Mouse (Mus musculus) hindbrain, postnatal 0 days (tissue): ENCODE measurements around the gene Scd1. TPM values are rescaled to one million over a fixed set of nuclear protein-coding genes. Genes with fewer than 3 reads are reported as not detected.
A peak's percentile ranks its signal among the peaks of the same experiment; 100 is the strongest.

Experiments used
- ATAC-seq: fragments of 200-750 bp; cut with Nextera tagmentation; 2 replicates; pipeline ENCODE4 v1.8.0; 2017; ENCODE audit warnings: mild to moderate bottlenecking, moderate TSS enrichment, moderate library complexity
- DNase-seq: peaks from one replicate; pipeline ENCODE4 v3.0.0-alpha.2; 2015; ENCODE audit warnings: low spot score
- H3K27ac ChIP-seq: fragments of 300-500 bp; sonication (generic); 2 replicates; pipeline ENCODE4 v1.5.1; 2014; ENCODE audit warnings: mild to moderate bottlenecking
- H3K27me3 ChIP-seq: fragments of 300-500 bp; sonication (generic); 2 replicates; pipeline ENCODE4 v1.6.1; 2014; ENCODE audit warnings: low read length, mixed read lengths; ENCODE audit not compliant: insufficient read depth
- H3K36me3 ChIP-seq: fragments of 300-500 bp; sonication (generic); 2 replicates; pipeline ENCODE4 v1.6.1; 2014; ENCODE audit warnings: low read length, mixed read lengths; ENCODE audit not compliant: insufficient read depth
- H3K4me1 ChIP-seq: fragments of 300-500 bp; sonication (generic); 2 replicates; pipeline ENCODE4 v1.6.1; 2014; ENCODE audit warnings: antibody characterized with exemption, low read length, mixed read lengths; ENCODE audit not compliant: insufficient read depth
- H3K4me2 ChIP-seq: fragments of 300-500 bp; sonication (generic); 2 replicates; pipeline ENCODE4 v1.6.1; 2014; ENCODE audit warnings: low read depth, mild to moderate bottlenecking, low read length, moderate library complexity, mixed read lengths
- H3K4me3 ChIP-seq: fragments of 300-500 bp; sonication (generic); 2 replicates; pipeline ENCODE4 v1.5.1; 2014; ENCODE audit warnings: low read length
- H3K9ac ChIP-seq: fragments of 300-500 bp; sonication (generic); replicated peaks from 2 replicates; pipeline ENCODE4 v1.6.1; 2014; ENCODE audit warnings: mild to moderate bottlenecking, low read length, moderate library complexity, mixed read lengths
- H3K9me3 ChIP-seq: fragments of 300-500 bp; sonication (generic); 2 replicates; pipeline ENCODE4 v1.6.1; 2016; ENCODE audit warnings: low read length, mixed read lengths
- CTCF ChIP-seq: IDR thresholded peaks from 2 replicates; pipeline ENCODE4 v1.5.1; 2016; ENCODE audit warnings: antibody characterized with exemption, control low read depth, low read depth
- WGBS: fragments of 180-500 bp; shearing (Covaris S2); extraction: QIAGEN DNeasy Blood & Tissue Kit; methylation state at CpG from one replicate; pipeline ENCODE4 v1.1.7; 2014; 5-methylcytosine and 5-hydroxymethylcytosine counted together
- polyA plus RNA-seq: library from polyadenylated mRNA; unstranded; fragments of >200 nt; fragmentation: Nextera tagmentation; extraction: Ambion mirVana; gene quantifications from 2 replicates; pipeline ENCODE4 v1.2.1, GENCODE M21; 2015
- total RNA-seq: library from RNA; depleted of rRNA; stranded (reverse); fragments of >200 nt; gene quantifications from 2 replicates; pipeline ENCODE4 v1.2.3, GENCODE M21; 2014

Gene Scd1
- total and polyA plus RNA-seq, 2 experiments from 2014 or later, result 11.7 to 57.9 TPM

- H3K9me3 ChIP-seq, result no peaks in the 10 kb centered on the region
- WGBS, result 70% methylated on average over 4 of the region's 4 CpGs
- no peak overlapping the region for H3K27ac ChIP-seq
- H3K4me3 ChIP-seq, result no peak overlapping the region
- H3K36me3 ChIP-seq, result no peaks in the 10 kb centered on the region
- no peaks in the 10 kb centered on the region for H3K4me1 ChIP-seq
- H3K4me2 ChIP-seq, result no peak overlapping the region
- H3K9ac ChIP-seq, result no peak overlapping the region
- H3K27me3 ChIP-seq, result no peaks in the 10 kb centered on the region
- TF ChIP-seq CTCF, result no peak
- ATAC-seq (no peak), DNase-seq (no peak)
Measured at GRCm38 (mm10) chr19:44417448-44417847, 9.8 kb upstream of the Scd1 start.

GRCm38 (mm10) chr19:44416240-44416639 is 8.6 kb upstream of the Scd1 start:
- TF ChIP-seq CTCF, result no peak
- 86% methylated on average over 5 of the region's 5 CpGs for WGBS
- ATAC-seq, result no peak
- no peak overlapping the region for H3K4me2 ChIP-seq
- H3K27ac ChIP-seq, result no peak overlapping the region
- H3K4me3 ChIP-seq, result no peak overlapping the region
- no peaks in the 10 kb centered on the region for H3K4me1 ChIP-seq
- H3K36me3 ChIP-seq, result no peaks in the 10 kb centered on the region
- DNase-seq, result no peak
- no peak overlapping the region for H3K9ac ChIP-seq
- H3K9me3 ChIP-seq, result no peaks in the 10 kb centered on the region
- H3K27me3 ChIP-seq, result no peaks in the 10 kb centered on the region

GRCm38 (mm10) chr19:44415464-44415863 is 7.8 kb upstream of the Scd1 start:
- Histone ChIP-seq H3K27ac (no peak overlapping the region), H3K4me1 (no peaks in the 10 kb centered on the region), H3K9me3 (no peaks in the 10 kb centered on the region), H3K36me3 (no peaks in the 10 kb centered on the region), H3K4me2 (no peak overlapping the region), H3K27me3 (no peaks in the 10 kb centered on the region), H3K9ac (no peak overlapping the region), H3K4me3 (no peak overlapping the region)
- 83% methylated on average over 5 of the region's 5 CpGs for WGBS
- DNase-seq, result no peak
- TF ChIP-seq CTCF, result no peak
- no peak for ATAC-seq

- H3K4me3 ChIP-seq, result no peak overlapping the region
- TF ChIP-seq CTCF, result no peak
- H3K4me1 ChIP-seq, result peaks cover 6% of the 10 kb centered on the region
- no peaks in the 10 kb centered on the region for H3K9me3 ChIP-seq
- no peaks in the 10 kb centered on the region for H3K36me3 ChIP-seq
- H3K27ac ChIP-seq, result no peak overlapping the region
- no peak for ATAC-seq
- H3K9ac ChIP-seq, result no peak overlapping the region
- DNase-seq, result no peak
- H3K27me3 ChIP-seq, result no peaks in the 10 kb centered on the region
- no peak overlapping the region for H3K4me2 ChIP-seq
- 78% methylated on average over 20 of the region's 20 CpGs for WGBS
Measured at GRCm38 (mm10) chr19:44410269-44410992, 2.8 kb upstream of the Scd1 start.

GRCm38 (mm10) chr19:44408595-44408994 is 916 bp upstream of the Scd1 start:
- 0 out of 2 replicates have a peak overlapping the region, but pooled peaks have one; percentile 75 for H3K27ac ChIP-seq
- H3K9ac ChIP-seq, result no peak overlapping the region
- no peak for ATAC-seq

GRCm38 (mm10) chr19:44408223-44408545 is 505 bp upstream of the Scd1 start:
- H3K36me3 ChIP-seq, result no peaks in the 10 kb centered on the region
- DNase-seq, result peak; percentile 63
- WGBS, result under 1% methylated on average over 14 of the region's 14 CpGs
- H3K27ac ChIP-seq, result peak overlapping the region; percentile 75
- H3K9ac ChIP-seq, result peak overlapping the region; percentile 45
- H3K4me3 ChIP-seq, result peak overlapping the region; percentile 56
- H3K9me3 ChIP-seq, result no peaks in the 10 kb centered on the region
- H3K27me3 ChIP-seq, result no peaks in the 10 kb centered on the region
- H3K4me2 ChIP-seq, result peak overlapping the region; percentile 91
- peaks cover 12% of the 10 kb centered on the region for H3K4me1 ChIP-seq
- peak; percentile 64 for ATAC-seq
- no peak for TF ChIP-seq CTCF

More at GRCm38 (mm10) chr19:44408595-44408994, 916 bp upstream of the Scd1 start:
- Histone ChIP-seq H3K4me2 (peak overlapping the region; percentile 91), H3K4me1 (peaks cover 12% of the 10 kb centered on the region), H3K9me3 (no peaks in the 10 kb centered on the region), H3K36me3 (no peaks in the 10 kb centered on the region), H3K27me3 (no peaks in the 10 kb centered on the region), H3K4me3 (peak overlapping the region; percentile 56)
- DNase-seq, result no peak
- TF ChIP-seq CTCF, result no peak
- WGBS, result 79% methylated on average over 4 of the region's 4 CpGs

GRCm38 (mm10) chr19:44403546-44403945 is 4.1 kb downstream of the Scd1 start:
- 79% methylated on average over 6 of the region's 6 CpGs for WGBS
- no peak for DNase-seq
- no peak overlapping the region for H3K4me3 ChIP-seq
- H3K9me3 ChIP-seq, result no peaks in the 10 kb centered on the region
- H3K36me3 ChIP-seq, result peaks cover 7% of the 10 kb centered on the region; the same call in 1 of the 2 replicates
- H3K27me3 ChIP-seq, result no peaks in the 10 kb centered on the region
- no peak for TF ChIP-seq CTCF
- no peak overlapping the region for H3K4me2 ChIP-seq
- no peak for ATAC-seq
- no peak overlapping the region for H3K27ac ChIP-seq
- H3K9ac ChIP-seq, result no peak overlapping the region
- H3K4me1 ChIP-seq, result peaks cover 12% of the 10 kb centered on the region
